Mouse (Mus musculus) midbrain, embryonic 13.5 days (tissue): ENCODE measurements around the gene Tln2. TPM values are rescaled to one million over a fixed set of nuclear protein-coding genes. Genes with fewer than 3 reads are reported as not detected.

ENCODE experiments used
- ATAC-seq: fragments of 200-750 bp; cut with Nextera tagmentation; 2 replicates; pipeline ENCODE4 v1.8.0; 2017; ENCODE audit warnings: mild to moderate bottlenecking, moderate TSS enrichment, moderate library complexity
- H3K27ac ChIP-seq: fragments of 300-500 bp; sonication (generic); 2 replicates; pipeline ENCODE4 v1.5.1; 2015; ENCODE audit warnings: inconsistent platforms, mild to moderate bottlenecking, moderate library complexity
- H3K27me3 ChIP-seq: fragments of 300-500 bp; sonication (generic); 2 replicates; pipeline ENCODE4 v1.6.1; 2015; ENCODE audit warnings: mild to moderate bottlenecking, inconsistent platforms
- H3K36me3 ChIP-seq: fragments of 300-500 bp; sonication (generic); 2 replicates; pipeline ENCODE4 v1.6.1; 2015; ENCODE audit warnings: mild to moderate bottlenecking, inconsistent platforms
- H3K4me1 ChIP-seq: fragments of 300-500 bp; sonication (generic); replicated peaks from 2 replicates; pipeline ENCODE4 v1.6.1; 2015; ENCODE audit warnings: inconsistent platforms
- H3K4me2 ChIP-seq: fragments of 300-500 bp; sonication (generic); replicated peaks from 2 replicates; pipeline ENCODE4 v1.6.1; 2015; ENCODE audit warnings: moderate library complexity, mild to moderate bottlenecking, inconsistent platforms
- H3K4me3 ChIP-seq: fragments of 300-500 bp; sonication (generic); replicated peaks from 2 replicates; pipeline ENCODE4 v1.5.1; 2015; ENCODE audit warnings: mild to moderate bottlenecking, inconsistent platforms
- H3K9ac ChIP-seq: fragments of 300-500 bp; sonication (generic); replicated peaks from 2 replicates; pipeline ENCODE4 v1.6.1; 2015; ENCODE audit warnings: mild to moderate bottlenecking, inconsistent platforms
- H3K9me3 ChIP-seq: fragments of 300-500 bp; sonication (generic); 2 replicates; pipeline ENCODE4 v1.6.1; 2016; ENCODE audit warnings: mild to moderate bottlenecking, inconsistent platforms
- WGBS: fragments of 180-500 bp; shearing (Covaris S2); methylation state at CpG from one replicate; pipeline ENCODE4 v1.1.7; 2015; 5-methylcytosine and 5-hydroxymethylcytosine counted together
- polyA plus RNA-seq: library from polyadenylated mRNA; unstranded; fragments of >200 nt; fragmentation: Nextera tagmentation; extraction: Ambion mirVana; gene quantifications from 2 replicates; pipeline ENCODE4 v1.2.1, GENCODE M21; 2015

The Tln2 gene
- polyA plus RNA-seq, 1 experiment from 2014 or later, result 16.4 TPM

- WGBS, result 81% methylated on average over 8 of the region's 8 CpGs
- no peaks in the 10 kb centered on the region for H3K9me3 ChIP-seq
- H3K27me3 ChIP-seq, result no peaks in the 10 kb centered on the region
- no peak overlapping the region for H3K4me2 ChIP-seq
- no peak for ATAC-seq
- H3K4me3 ChIP-seq, result no peak overlapping the region
- no peak overlapping the region for H3K27ac ChIP-seq
- no peak overlapping the region for H3K9ac ChIP-seq
- H3K36me3 ChIP-seq, result no peaks in the 10 kb centered on the region
- peaks cover 18% of the 10 kb centered on the region for H3K4me1 ChIP-seq
These were observed 17.6 kb downstream of the Tln2 start for GRCm38 (mm10) chr9:67541948-67542347.

GRCm38 (mm10) chr9:67539776-67540706 is 19.5 kb downstream of the Tln2 start:
- Histone ChIP-seq H3K4me1 (peaks cover 18% of the 10 kb centered on the region), H3K4me3 (no peak overlapping the region), H3K4me2 (no peak overlapping the region), H3K36me3 (no peaks in the 10 kb centered on the region), H3K27me3 (no peaks in the 10 kb centered on the region), H3K27ac (no peak overlapping the region), H3K9me3 (no peaks in the 10 kb centered on the region), H3K9ac (no peak overlapping the region)
- 0 out of 2 replicates have a peak, but pooled peaks have one; percentile 48 for ATAC-seq
- 69% methylated on average over 17 of the region's 17 CpGs for WGBS

- 76% methylated on average over 7 of the region's 7 CpGs for WGBS
- Histone ChIP-seq H3K27me3 (no peaks in the 10 kb centered on the region), H3K4me2 (no peak overlapping the region), H3K4me1 (0 out of 2 replicates have a peak, but pooled peaks cover 2% of the 10 kb centered on the region), H3K4me3 (no peak overlapping the region), H3K27ac (no peak overlapping the region), H3K9me3 (no peaks in the 10 kb centered on the region), H3K9ac (no peak overlapping the region), H3K36me3 (no peaks in the 10 kb centered on the region)
- no peak for ATAC-seq
These were observed 25.1 kb downstream of the Tln2 start for GRCm38 (mm10) chr9:67534420-67534819.

- WGBS, result 64% methylated on average over 5 of the region's 5 CpGs
- Histone ChIP-seq H3K27ac (no peak overlapping the region), H3K27me3 (no peaks in the 10 kb centered on the region), H3K4me3 (no peak overlapping the region), H3K36me3 (no peaks in the 10 kb centered on the region), H3K9me3 (no peaks in the 10 kb centered on the region), H3K9ac (no peak overlapping the region), H3K4me2 (no peak overlapping the region), H3K4me1 (no peaks in the 10 kb centered on the region)
- ATAC-seq, result no peak
These were observed 26.2 kb downstream of the Tln2 start for GRCm38 (mm10) chr9:67533260-67533659.

- Histone ChIP-seq H3K9me3 (no peaks in the 10 kb centered on the region), H3K9ac (no peak overlapping the region), H3K27me3 (no peaks in the 10 kb centered on the region), H3K4me3 (no peak overlapping the region), H3K4me1 (no peaks in the 10 kb centered on the region), H3K36me3 (no peaks in the 10 kb centered on the region), H3K4me2 (no peak overlapping the region), H3K27ac (no peak overlapping the region)
- no peak for ATAC-seq
- WGBS, result 95% methylated on average over 1 of the region's 1 CpGs
These were observed 26.9 kb downstream of the Tln2 start for GRCm38 (mm10) chr9:67532631-67533030.

- no peak for ATAC-seq
These were observed 29.9 kb downstream of the Tln2 start for GRCm38 (mm10) chr9:67529600-67529999.

GRCm38 (mm10) chr9:67527726-67528125 is 31.8 kb downstream of the Tln2 start:
- no peak overlapping the region for H3K9ac ChIP-seq
- H3K4me3 ChIP-seq, result no peak overlapping the region
- no peaks in the 10 kb centered on the region for H3K36me3 ChIP-seq
- 71% methylated on average over 2 of the region's 2 CpGs for WGBS
- H3K4me2 ChIP-seq, result no peak overlapping the region
- H3K27ac ChIP-seq, result no peak overlapping the region
- no peaks in the 10 kb centered on the region for H3K27me3 ChIP-seq
- H3K4me1 ChIP-seq, result no peaks in the 10 kb centered on the region
- no peak for ATAC-seq
- no peaks in the 10 kb centered on the region for H3K9me3 ChIP-seq

More at GRCm38 (mm10) chr9:67529600-67529999, 29.9 kb downstream of the Tln2 start:
- no peaks in the 10 kb centered on the region for H3K9me3 ChIP-seq
- WGBS, result 74% methylated on average over 5 of the region's 5 CpGs
- H3K36me3 ChIP-seq, result no peaks in the 10 kb centered on the region
- no peaks in the 10 kb centered on the region for H3K4me1 ChIP-seq
- H3K4me2 ChIP-seq, result no peak overlapping the region
- H3K27me3 ChIP-seq, result no peaks in the 10 kb centered on the region
- H3K9ac ChIP-seq, result no peak overlapping the region
- H3K4me3 ChIP-seq, result no peak overlapping the region
- H3K27ac ChIP-seq, result no peak overlapping the region

GRCm38 (mm10) chr9:67521736-67522135 is 37.8 kb downstream of the Tln2 start:
- no peak overlapping the region for H3K4me2 ChIP-seq
- H3K27me3 ChIP-seq, result no peaks in the 10 kb centered on the region
- no peak overlapping the region for H3K9ac ChIP-seq
- H3K27ac ChIP-seq, result no peak overlapping the region
- H3K9me3 ChIP-seq, result no peaks in the 10 kb centered on the region
- H3K36me3 ChIP-seq, result no peaks in the 10 kb centered on the region
- WGBS, result 70% methylated on average over 4 of the region's 4 CpGs
- no peak for ATAC-seq
- H3K4me1 ChIP-seq, result no peaks in the 10 kb centered on the region
- H3K4me3 ChIP-seq, result no peak overlapping the region

GRCm38 (mm10) chr9:67509510-67509909 is 50.0 kb downstream of the Tln2 start:
- ATAC-seq, result no peak
- H3K27ac ChIP-seq, result no peak overlapping the region
- peaks cover 6% of the 10 kb centered on the region; the same call in 1 of the 2 replicates for H3K9me3 ChIP-seq
- no peaks in the 10 kb centered on the region for H3K36me3 ChIP-seq
- H3K4me2 ChIP-seq, result no peak overlapping the region
- 81% methylated on average over 3 of the region's 3 CpGs for WGBS
- no peak overlapping the region for H3K9ac ChIP-seq
- no peaks in the 10 kb centered on the region for H3K4me1 ChIP-seq
- no peak overlapping the region for H3K4me3 ChIP-seq
- H3K27me3 ChIP-seq, result no peaks in the 10 kb centered on the region

GRCm38 (mm10) chr9:67504669-67505260 is 54.7 kb downstream of the Tln2 start:
- peaks cover 6% of the 10 kb centered on the region for H3K4me1 ChIP-seq
- WGBS, result 93% methylated on average over 8 of the region's 8 CpGs
- no peak for ATAC-seq
- H3K9me3 ChIP-seq, result no peaks in the 10 kb centered on the region
- no peak overlapping the region for H3K27ac ChIP-seq
- H3K4me2 ChIP-seq, result no peak overlapping the region
- no peaks in the 10 kb centered on the region for H3K27me3 ChIP-seq
- H3K4me3 ChIP-seq, result no peak overlapping the region
- no peak overlapping the region for H3K9ac ChIP-seq
- no peaks in the 10 kb centered on the region for H3K36me3 ChIP-seq

- Histone ChIP-seq H3K27ac (no peak overlapping the region), H3K4me1 (peaks cover 11% of the 10 kb centered on the region), H3K9me3 (no peaks in the 10 kb centered on the region), H3K9ac (no peak overlapping the region), H3K4me3 (no peak overlapping the region), H3K27me3 (no peaks in the 10 kb centered on the region), H3K36me3 (no peaks in the 10 kb centered on the region), H3K4me2 (no peak overlapping the region)
- 89% methylated on average over 1 of the region's 1 CpGs for WGBS
- no peak for ATAC-seq
These were observed 57.7 kb downstream of the Tln2 start for GRCm38 (mm10) chr9:67501801-67502200.

GRCm38 (mm10) chr9:67496368-67496767 is 63.1 kb downstream of the Tln2 start:
- Histone ChIP-seq H3K9ac (no peak overlapping the region), H3K4me1 (peaks cover 16% of the 10 kb centered on the region), H3K36me3 (no peaks in the 10 kb centered on the region), H3K4me3 (no peak overlapping the region), H3K4me2 (no peak overlapping the region), H3K27me3 (no peaks in the 10 kb centered on the region), H3K27ac (no peak overlapping the region), H3K9me3 (no peaks in the 10 kb centered on the region)
- 32% methylated on average over 2 of the region's 2 CpGs for WGBS
- 0 out of 2 replicates have a peak, but pooled peaks have one; percentile 34 for ATAC-seq
